Mouse (Mus musculus): Measurements from ENCODE around the gene Laptm5. TPM values are rescaled to one million over a fixed set of nuclear protein-coding genes. Genes with fewer than 3 reads are reported as not detected.

Laptm5 gene
- polyA plus RNA-seq, 1 experiment from 2014 or later, result 26.4 TPM

DNA sequence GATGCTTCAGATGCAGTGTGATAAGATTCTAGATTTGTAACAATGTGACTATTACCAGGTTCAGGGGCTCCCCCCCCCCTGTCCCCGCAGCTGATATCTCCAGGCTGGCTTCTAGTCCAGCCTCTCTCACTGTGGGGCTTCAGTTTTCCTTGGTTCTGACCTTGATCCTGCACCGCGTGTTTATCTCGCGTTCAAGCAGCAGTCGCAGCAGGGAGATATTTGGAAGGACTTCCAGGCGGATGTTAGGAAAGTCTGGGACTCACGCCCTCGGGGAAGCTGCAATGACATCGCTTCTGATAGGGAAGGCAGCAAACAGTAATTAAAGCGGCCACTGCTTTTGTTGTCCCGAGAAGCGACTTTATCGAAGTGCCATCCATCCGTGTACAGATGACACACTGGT lies 30.2 kb upstream of the Laptm5 start:
- ATAC-seq (ENCODE audit: low FRiP score, low read depth), result no peak
- no peaks in the 10 kb centered on the region for H3K9me3 ChIP-seq
- 79% methylated on average over 15 of the region's 15 CpGs for WGBS
- H3K27ac ChIP-seq (replicated peaks), result no peak overlapping the region
- no peaks in the 10 kb centered on the region for H3K36me3 ChIP-seq
- no peak overlapping the region for H3K4me3 ChIP-seq
- no peak overlapping the region for H3K9ac ChIP-seq (replicated peaks)
- peaks cover 45% of the 10 kb centered on the region for H3K27me3 ChIP-seq
- H3K4me1 ChIP-seq, result peaks cover 13% of the 10 kb centered on the region
- H3K4me2 ChIP-seq (replicated peaks), result no peak overlapping the region

DNA sequence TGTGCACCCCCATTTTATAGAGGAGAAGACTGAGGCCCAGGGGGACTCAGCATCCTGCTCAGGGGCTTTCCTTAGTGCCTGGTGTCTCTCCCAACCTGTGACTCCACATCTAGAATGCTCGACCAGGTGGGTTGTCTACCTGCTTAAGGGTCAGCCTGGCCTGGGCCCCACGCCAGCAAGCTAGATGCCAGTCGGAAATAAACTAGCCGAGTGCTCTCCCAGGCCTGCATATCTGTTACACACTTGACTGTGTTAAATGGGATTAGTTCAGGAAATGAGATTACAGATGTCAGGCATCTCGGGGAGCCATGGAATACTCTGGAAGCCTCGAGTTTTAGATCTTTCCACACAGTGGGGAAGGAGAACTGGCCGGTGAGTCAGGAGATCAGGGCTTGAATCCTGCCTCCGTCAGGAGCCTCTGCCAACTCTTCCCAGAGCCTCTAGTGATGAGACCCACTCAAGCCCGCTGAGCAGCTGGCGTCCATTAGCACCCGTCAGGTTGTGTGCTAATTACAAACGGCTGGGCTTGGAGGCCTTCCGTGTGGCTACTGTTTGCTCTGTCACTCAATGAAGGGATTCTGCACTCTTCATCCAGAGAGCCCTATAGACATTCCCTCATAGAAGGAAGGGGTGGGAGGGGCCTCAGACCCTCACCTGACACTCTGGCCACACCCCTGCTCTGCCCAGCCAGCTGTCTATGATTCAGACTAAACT lies 28.9 kb upstream of the Laptm5 start:
- no peak overlapping the region for H3K27ac ChIP-seq (replicated peaks)
- 0 out of 2 replicates have a peak, but pooled peaks cover 9% of the 10 kb centered on the region for H3K4me1 ChIP-seq
- H3K36me3 ChIP-seq, result no peaks in the 10 kb centered on the region
- H3K4me2 ChIP-seq (replicated peaks), result no peak overlapping the region
- ATAC-seq (ENCODE audit: low FRiP score, low read depth), result no peak
- no peaks in the 10 kb centered on the region for H3K9me3 ChIP-seq
- no peak overlapping the region for H3K9ac ChIP-seq (replicated peaks)
- H3K4me3 ChIP-seq, result no peak overlapping the region
- 41% methylated on average over 13 of the region's 13 CpGs for WGBS
- H3K27me3 ChIP-seq, result peaks cover 48% of the 10 kb centered on the region

- Histone ChIP-seq H3K27ac (replicated peaks) (no peak overlapping the region), H3K9me3 (no peaks in the 10 kb centered on the region), H3K4me1 (peaks cover 17% of the 10 kb centered on the region; the same call in 1 of the 2 replicates), H3K36me3 (no peaks in the 10 kb centered on the region), H3K9ac (replicated peaks) (no peak overlapping the region), H3K4me2 (replicated peaks) (no peak overlapping the region), H3K4me3 (no peak overlapping the region), H3K27me3 (peaks cover 36% of the 10 kb centered on the region)
- no peak for ATAC-seq (ENCODE audit: low FRiP score, low read depth)
- 65% methylated on average over 11 of the region's 11 CpGs for WGBS
Observed at GRCm38 (mm10) chr4:130887148-130887745, 25.7 kb upstream of the Laptm5 start.

DNA sequence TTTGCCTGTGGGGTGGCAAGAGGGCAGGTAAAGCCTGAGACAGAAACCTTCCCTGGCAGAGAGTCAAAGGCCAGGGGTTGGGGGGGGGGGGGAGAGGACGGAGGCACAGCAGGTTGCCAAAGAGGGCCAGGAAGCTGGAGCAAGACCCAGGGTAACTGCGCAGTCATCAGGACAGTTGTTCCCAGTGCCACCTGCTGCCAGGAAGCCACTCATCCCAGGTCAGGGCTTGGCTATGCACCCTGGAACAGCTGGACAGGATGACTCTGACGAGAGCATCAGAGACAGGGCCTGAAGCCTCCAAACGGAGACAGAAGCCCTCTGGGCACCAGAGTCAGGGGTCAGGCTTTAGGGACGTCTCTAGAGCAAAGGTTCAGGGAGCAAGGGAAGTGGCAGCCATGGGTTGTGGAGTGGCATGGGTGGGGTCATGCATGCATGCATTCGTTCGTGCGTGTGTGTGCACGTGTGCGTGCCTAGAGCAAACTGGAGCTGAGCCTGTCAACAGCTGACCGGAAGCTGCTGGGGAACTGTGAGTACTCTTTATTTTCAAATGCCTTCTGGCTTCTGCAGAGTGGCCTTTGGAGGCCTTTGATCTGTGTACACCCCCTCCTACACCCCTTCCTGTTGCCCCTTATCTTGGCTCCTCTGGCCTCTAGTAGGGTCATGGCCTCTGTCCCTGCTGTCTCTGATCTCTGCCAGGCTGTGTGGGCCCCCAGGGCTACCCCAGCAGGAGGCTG lies 23.0 kb upstream of the Laptm5 start:
- no peaks in the 10 kb centered on the region for H3K9me3 ChIP-seq
- peaks cover 13% of the 10 kb centered on the region; the same call in 1 of the 2 replicates for H3K4me1 ChIP-seq
- H3K4me2 ChIP-seq (replicated peaks), result no peak overlapping the region
- no peaks in the 10 kb centered on the region for H3K36me3 ChIP-seq
- H3K9ac ChIP-seq (replicated peaks), result no peak overlapping the region
- no peak overlapping the region for H3K27ac ChIP-seq (replicated peaks)
- WGBS, result 53% methylated on average over 11 of the region's 11 CpGs
- no peak overlapping the region for H3K4me3 ChIP-seq
- ATAC-seq (ENCODE audit: low FRiP score, low read depth), result no peak
- H3K27me3 ChIP-seq, result peaks cover 32% of the 10 kb centered on the region

GRCm38 (mm10) chr4:130890511-130890840 lies 22.4 kb upstream of the Laptm5 start:
- Histone ChIP-seq H3K36me3 (no peaks in the 10 kb centered on the region), H3K9ac (replicated peaks) (no peak overlapping the region), H3K27me3 (peaks cover 32% of the 10 kb centered on the region), H3K4me1 (peaks cover 11% of the 10 kb centered on the region; the same call in 1 of the 2 replicates), H3K4me2 (replicated peaks) (no peak overlapping the region), H3K4me3 (no peak overlapping the region), H3K9me3 (no peaks in the 10 kb centered on the region), H3K27ac (replicated peaks) (no peak overlapping the region)
- no peak for ATAC-seq (ENCODE audit: low FRiP score, low read depth)

GRCm38 (mm10) chr4:130892001-130892587 lies 20.8 kb upstream of the Laptm5 start:
- Histone ChIP-seq H3K9ac (replicated peaks) (no peak overlapping the region), H3K27me3 (peaks cover 32% of the 10 kb centered on the region), H3K27ac (replicated peaks) (no peak overlapping the region), H3K4me3 (no peak overlapping the region), H3K36me3 (no peaks in the 10 kb centered on the region), H3K9me3 (no peaks in the 10 kb centered on the region), H3K4me1 (peaks cover 13% of the 10 kb centered on the region), H3K4me2 (replicated peaks) (no peak overlapping the region)
- ATAC-seq (ENCODE audit: low FRiP score, low read depth), result no peak
- WGBS, result 38% methylated on average over 17 of the region's 17 CpGs

DNA sequence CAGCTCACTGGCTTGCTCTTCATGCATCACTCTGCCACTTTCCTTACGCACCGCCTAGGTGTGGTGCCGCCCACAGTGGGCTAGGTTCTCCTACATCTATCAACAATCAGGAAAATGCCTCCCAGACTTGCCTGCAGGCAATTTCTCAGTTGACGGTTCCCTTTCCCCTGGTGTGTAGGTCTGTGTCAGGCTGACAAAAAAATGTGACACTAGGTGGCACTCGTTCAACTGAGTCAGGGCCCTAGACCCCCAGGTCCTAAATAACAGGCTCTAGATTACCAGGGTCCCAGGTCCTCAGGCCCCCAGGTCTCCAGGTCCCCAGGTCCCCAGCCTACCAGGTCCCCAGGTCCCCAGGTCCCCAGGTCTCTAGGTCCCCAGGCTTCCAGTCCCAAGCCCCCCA lies 19.2 kb upstream of the Laptm5 start:
- H3K4me1 ChIP-seq, result peaks cover 17% of the 10 kb centered on the region
- no peak overlapping the region for H3K9ac ChIP-seq (replicated peaks)
- H3K4me2 ChIP-seq (replicated peaks), result no peak overlapping the region
- 66% methylated on average over 5 of the region's 5 CpGs for WGBS
- H3K27me3 ChIP-seq, result peaks cover 19% of the 10 kb centered on the region; the same call in 1 of the 2 replicates
- no peak for ATAC-seq (ENCODE audit: low FRiP score, low read depth)
- H3K4me3 ChIP-seq, result no peak overlapping the region
- H3K27ac ChIP-seq (replicated peaks), result no peak overlapping the region
- H3K36me3 ChIP-seq, result no peaks in the 10 kb centered on the region
- no peaks in the 10 kb centered on the region for H3K9me3 ChIP-seq

GRCm38 (mm10) chr4:130895701-130896100 lies 17.2 kb upstream of the Laptm5 start:
- Histone ChIP-seq H3K4me2 (replicated peaks) (no peak overlapping the region), H3K4me1 (peaks cover 8% of the 10 kb centered on the region; the same call in 1 of the 2 replicates), H3K9ac (replicated peaks) (no peak overlapping the region), H3K27ac (replicated peaks) (no peak overlapping the region), H3K4me3 (no peak overlapping the region), H3K9me3 (no peaks in the 10 kb centered on the region), H3K27me3 (peaks cover 14% of the 10 kb centered on the region; the same call in 1 of the 2 replicates), H3K36me3 (no peaks in the 10 kb centered on the region)
- no peak for ATAC-seq (ENCODE audit: low FRiP score, low read depth)
- WGBS, result 89% methylated on average over 6 of the region's 6 CpGs

GRCm38 (mm10) chr4:130896372-130896771 lies 16.6 kb upstream of the Laptm5 start:
- no peak overlapping the region for H3K27ac ChIP-seq (replicated peaks)
- ATAC-seq (ENCODE audit: low FRiP score, low read depth), result no peak
- no peak overlapping the region for H3K4me3 ChIP-seq
- peaks cover 11% of the 10 kb centered on the region; the same call in 1 of the 2 replicates for H3K27me3 ChIP-seq
- no peaks in the 10 kb centered on the region for H3K9me3 ChIP-seq
- H3K4me1 ChIP-seq, result peaks cover 8% of the 10 kb centered on the region; the same call in 1 of the 2 replicates
- no peak overlapping the region for H3K4me2 ChIP-seq (replicated peaks)
- H3K9ac ChIP-seq (replicated peaks), result no peak overlapping the region
- no peaks in the 10 kb centered on the region for H3K36me3 ChIP-seq
- 76% methylated on average over 2 of the region's 2 CpGs for WGBS

DNA sequence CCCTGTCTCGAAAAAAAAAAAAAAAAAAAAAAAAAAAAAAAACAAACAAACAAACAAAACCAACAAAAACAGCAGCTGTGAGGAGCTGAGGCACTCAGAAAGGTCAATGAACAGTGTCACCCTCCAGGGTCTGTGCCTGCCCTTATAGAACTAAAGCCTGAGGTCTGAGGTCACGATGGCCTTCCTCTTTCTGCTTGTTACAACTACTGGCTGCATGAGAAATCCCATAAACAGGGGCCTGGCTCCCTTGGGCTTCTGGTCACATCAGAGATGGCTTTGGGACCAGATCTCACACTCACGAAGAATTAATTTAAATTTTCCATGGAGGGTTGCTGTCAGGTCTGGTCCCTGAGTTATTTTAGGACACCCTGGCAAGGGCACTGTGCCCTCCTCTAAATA lies 13.5 kb upstream of the Laptm5 start:
- ATAC-seq (ENCODE audit: low FRiP score, low read depth), result no peak
- WGBS, result 59% methylated on average over 3 of the region's 3 CpGs

DNA sequence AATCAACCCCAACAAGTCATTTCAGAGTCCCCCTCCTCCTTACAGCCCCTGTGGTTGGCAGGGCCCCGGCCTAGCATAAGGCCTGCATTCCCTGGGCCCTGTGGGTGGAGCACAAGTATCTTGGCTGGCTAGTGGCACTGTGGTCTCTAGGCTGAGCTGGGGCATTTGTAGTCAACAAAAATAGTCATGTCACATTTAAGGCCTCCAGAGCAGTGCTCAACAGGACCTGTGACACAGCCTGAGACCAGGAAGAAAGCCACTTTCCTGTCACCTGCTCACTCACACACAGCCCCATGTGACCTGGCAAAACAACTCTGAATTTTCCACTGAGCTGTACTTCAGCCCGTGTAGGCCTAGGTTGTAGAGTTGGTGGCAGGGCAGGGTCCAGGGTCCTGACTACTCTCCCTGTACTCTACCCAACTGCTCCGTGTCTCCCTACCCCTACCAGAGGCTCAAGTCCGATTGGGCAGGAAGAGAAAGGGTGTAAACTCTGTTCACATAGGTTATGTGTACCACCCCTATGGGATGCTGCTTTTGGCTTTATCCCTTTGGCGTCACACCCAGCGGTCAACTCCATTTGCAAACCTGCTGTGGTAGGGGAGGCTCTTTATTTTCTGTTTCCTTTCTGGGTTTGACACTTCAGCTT lies 13.0 kb upstream of the Laptm5 start:
- Histone ChIP-seq H3K4me2 (replicated peaks) (no peak overlapping the region), H3K9ac (replicated peaks) (no peak overlapping the region), H3K4me1 (peaks cover 10% of the 10 kb centered on the region; the same call in 1 of the 2 replicates), H3K27ac (replicated peaks) (no peak overlapping the region), H3K27me3 (0 out of 2 replicates have a peak, but pooled peaks cover 5% of the 10 kb centered on the region), H3K9me3 (no peaks in the 10 kb centered on the region), H3K36me3 (no peaks in the 10 kb centered on the region), H3K4me3 (no peak overlapping the region)
- ATAC-seq (ENCODE audit: low FRiP score, low read depth), result no peak
- WGBS, result 83% methylated on average over 6 of the region's 6 CpGs

More for the DNA sequence above, 13.5 kb upstream of the Laptm5 start:
- H3K9me3 ChIP-seq, result no peaks in the 10 kb centered on the region
- peaks cover 8% of the 10 kb centered on the region; the same call in 1 of the 2 replicates for H3K4me1 ChIP-seq
- H3K4me3 ChIP-seq, result no peak overlapping the region
- H3K9ac ChIP-seq (replicated peaks), result no peak overlapping the region
- no peak overlapping the region for H3K27ac ChIP-seq (replicated peaks)
- 0 out of 2 replicates have a peak, but pooled peaks cover 5% of the 10 kb centered on the region for H3K27me3 ChIP-seq
- H3K36me3 ChIP-seq, result no peaks in the 10 kb centered on the region
- no peak overlapping the region for H3K4me2 ChIP-seq (replicated peaks)

All from midbrain, embryonic 12.5 days (tissue).